In the genomic region with DNA sequence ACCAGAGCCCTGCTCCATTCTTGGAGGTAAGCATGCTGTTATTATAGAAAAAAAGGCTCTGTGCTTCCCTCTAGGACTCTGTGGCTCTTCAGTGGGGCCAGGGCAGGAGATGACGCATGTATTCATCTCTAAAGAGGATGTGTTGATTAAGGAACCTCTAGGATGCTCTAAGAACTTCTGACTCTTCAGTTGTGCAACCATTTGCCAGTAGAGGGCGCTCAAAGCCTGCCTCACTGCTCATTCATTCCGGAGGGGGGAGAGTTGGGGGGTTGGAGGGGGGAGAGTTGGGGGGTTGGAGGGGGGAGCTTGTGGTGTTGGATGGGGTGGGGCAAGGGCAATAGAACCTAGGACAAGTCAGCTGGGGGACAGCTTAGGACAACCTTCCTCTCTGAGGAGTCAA, we compare ENCODE assay signal across 8 mouse cellular contexts. TPM values are rescaled to one million over a fixed set of nuclear protein-coding genes. Genes with fewer than 3 reads are reported as not detected.
A peak's percentile ranks its signal among the peaks of the same experiment; 100 is the strongest.
DNase-seq lines count a peak whose midpoint lies in the region; ATAC-seq and TF ChIP-seq lines count a peak whose summit lies in the region.
"Had no signal": no experiment of that assay in that cellular context is flagged by ENCODE, and none has a peak within 500 bp of the region (broad histone marks: within the 10 kb centered on the region; RNA-seq: fewer than 3 reads in every experiment).

No protein-coding gene starts in this region.

- no peak for TF ChIP-seq POLR2A in cortical plate, adult 2 months (IDR thresholded peaks at IDR 0.05; ENCODE audit: extremely low read depth, insufficient read depth, low read length)
- TF ChIP-seq POLR2A in limb, embryonic 14.5 days (IDR thresholded peaks at IDR 0.05; ENCODE audit: borderline replicate concordance, extremely low read depth, insufficient read depth, insufficient read length): no peak

- no peaks in the 10 kb centered on the region for H3K36me3 ChIP-seq in limb, embryonic 14.5 days (ENCODE audit: control insufficient read depth, insufficient read depth, low read length)
- H3K36me3 ChIP-seq: heart, embryonic 13.5 days had no signal

- ATAC-seq in limb, embryonic 14.5 days (ENCODE audit: low FRiP score, low read depth): no peak

- DNase-seq in layer of hippocampus, adult 11-12 months (ENCODE audit: low spot score): peak; percentile 50
- no peak for DNase-seq in layer of hippocampus, adult 9-10 months (ENCODE audit: low spot score)
- DNase-seq in CD8-positive naive resting alpha-beta T cell, adult 2 months (ENCODE audit: low read depth in 2 of 2, low spot score in 2 of 2): peak; percentile 26 to 34
- DNase-seq in NIH3T3 (ENCODE audit: low read depth): peak; percentile 77
- DNase-seq in limb, embryonic 14.5 days (ENCODE audit: low spot score): peak; percentile 53
- DNase-seq in skeletal muscle tissue, adult 2 months (ENCODE audit: low read depth, low spot score): peak; percentile 48

- H3K4me1 ChIP-seq in cortical plate, adult 2 months (ENCODE audit: control insufficient read depth, insufficient read depth, low read length): no peaks in the 10 kb centered on the region
- H3K4me1 ChIP-seq in limb, embryonic 14.5 days (ENCODE audit: control insufficient read depth, insufficient read depth, low read length): 0 out of 2 replicates have a peak, but pooled peaks cover under 1% of the 10 kb centered on the region

- 4% methylated on average over 3 of the region's 3 CpGs for WGBS in limb, embryonic 14.5 days

- H3K9me3 ChIP-seq in limb, embryonic 14.5 days (ENCODE audit: control insufficient read depth, low read length): no peaks in the 10 kb centered on the region
- H3K9me3 ChIP-seq: heart, embryonic 13.5 days had no signal

- H3K27me3 ChIP-seq in limb, embryonic 14.5 days (ENCODE audit: control insufficient read depth, insufficient read depth, low read length): peaks cover 14% of the 10 kb centered on the region; the same call in 1 of the 2 replicates

- H3K27ac ChIP-seq in cortical plate, adult 2 months (ENCODE audit: insufficient read depth, low read length): no peak overlapping the region
- H3K27ac ChIP-seq in limb, embryonic 14.5 days (replicated peaks; ENCODE audit: low read depth, low read length): no peak overlapping the region
- H3K27ac ChIP-seq: heart, embryonic 13.5 days had no signal

- H3K4me3 ChIP-seq in cortical plate, adult 2 months (ENCODE audit: insufficient read depth, low read length): no peak overlapping the region
- no peak overlapping the region for H3K4me3 ChIP-seq in limb, embryonic 14.5 days (replicated peaks; ENCODE audit: low read length)
- H3K4me3 ChIP-seq: heart, embryonic 13.5 days had no signal

- H3K4me2 ChIP-seq in limb, embryonic 14.5 days (replicated peaks; ENCODE audit: low read depth, low read length, severe bottlenecking): no peak overlapping the region
- H3K4me2 ChIP-seq: heart, embryonic 13.5 days had no signal

- TF ChIP-seq CTCF in cortical plate, adult 2 months (IDR thresholded peaks at IDR 0.05; ENCODE audit: extremely low read depth, insufficient read depth, low read length): peak; percentile 77

- no peak overlapping the region for H3K9ac ChIP-seq in limb, embryonic 14.5 days (ENCODE audit: low read depth, low read length, severe bottlenecking)
- H3K9ac ChIP-seq: heart, embryonic 13.5 days had no signal

RNA-seq across cellular contexts. Expression of gene Ntng2, which starts 52.9 kb away (rescaled TPM):
- 51.7 and 54.1 TPM in 2 replicates for polyA plus RNA-seq in cortical plate, adult 2 months (2012; rRNA removed)
- polyA plus RNA-seq in limb, embryonic 14.5 days (2012; rRNA removed): 3.3 and 3.8 TPM in 2 replicates
- polyA plus RNA-seq in limb, embryonic 14.5 days (2014; fragmentation: Nextera tagmentation; extraction: Ambion mirVana): 0.26 and 1.00 TPM in 2 replicates

Comparison
In these comparisons a context has a peak if more than half of its experiments do, and no peak if none do; other contexts are left out.
1. RNA of gene Ntng2, which starts 52.9 kb away (polyA plus RNA-seq): 51.7 to 54.1 TPM in cortical plate, adult 2 months; 0.26 to 3.8 TPM in limb, embryonic 14.5 days; every median in the first group is over 10 times any median in the second.